Comparison of ENCODE assay signal across 21 mouse cellular contexts in the genomic region with DNA sequence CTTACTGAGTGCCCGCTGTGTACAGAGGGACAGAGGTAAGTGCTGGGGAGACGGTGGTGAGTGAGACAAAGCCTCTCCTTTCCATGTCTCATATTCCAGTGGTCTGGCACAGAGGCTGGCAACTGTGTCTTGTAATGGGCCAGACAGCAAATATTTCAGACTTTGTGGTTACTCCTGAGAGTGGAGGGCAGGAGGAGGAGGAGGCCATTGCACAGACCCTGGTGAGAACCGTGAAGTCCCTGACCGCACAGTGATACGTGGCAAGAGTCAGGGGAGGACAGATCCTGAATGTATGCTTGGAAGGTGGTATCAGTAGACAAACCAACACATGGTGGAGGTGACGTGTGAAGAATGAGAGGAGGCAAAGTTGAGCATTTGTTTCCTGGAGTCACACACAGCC.
"Had no signal": no experiment of that assay in that cellular context is flagged by ENCODE, and none has a peak within 500 bp of the region (broad histone marks: within the 10 kb centered on the region; RNA-seq: fewer than 3 reads in every experiment).

No protein-coding gene starts in this region.

- H3K9ac ChIP-seq: limb, embryonic 12.5 days; limb, embryonic 15.5 days; liver, embryonic 14.5 days; liver, postnatal 0 days; lung, embryonic 14.5 days; midbrain, embryonic 13.5 days; neural tube, embryonic 12.5 days; stomach, embryonic 15.5 days had no signal

- ATAC-seq: liver, postnatal 0 days; lung, postnatal 0 days; midbrain, embryonic 13.5 days; midbrain, embryonic 16.5 days had no signal

- DNase-seq: kidney, adult 18-20 months; kidney, adult 9 months; kidney, postnatal 14 days; kidney, postnatal 4 days; left cerebral cortex, postnatal 4 days; liver, postnatal 0 days; lung, embryonic 14.5 days; right cerebral cortex, adult 18-20 months; right cerebral cortex, postnatal 14 days; spleen, adult 18-20 months; thymus, postnatal 25 days had no signal

- H3K4me3 ChIP-seq: limb, embryonic 12.5 days; limb, embryonic 15.5 days; midbrain, embryonic 13.5 days; neural tube, embryonic 12.5 days; stomach, embryonic 15.5 days had no signal

- H3K4me2 ChIP-seq: limb, embryonic 12.5 days; limb, embryonic 15.5 days; liver, embryonic 11.5 days; lung, embryonic 14.5 days; midbrain, embryonic 13.5 days; neural tube, embryonic 12.5 days; stomach, embryonic 15.5 days had no signal

- H3K36me3 ChIP-seq: limb, embryonic 12.5 days; limb, embryonic 15.5 days; midbrain, embryonic 13.5 days; neural tube, embryonic 12.5 days; stomach, embryonic 15.5 days had no signal

- H3K27ac ChIP-seq: limb, embryonic 12.5 days; limb, embryonic 15.5 days; liver, embryonic 14.5 days; macrophage; midbrain, embryonic 13.5 days; neural tube, embryonic 12.5 days; stomach, embryonic 15.5 days had no signal

- H3K27me3 ChIP-seq: limb, embryonic 12.5 days; limb, embryonic 15.5 days; midbrain, embryonic 13.5 days; neural tube, embryonic 12.5 days; stomach, embryonic 15.5 days had no signal

- H3K9me3 ChIP-seq: limb, embryonic 12.5 days; limb, embryonic 15.5 days; midbrain, embryonic 13.5 days; neural tube, embryonic 12.5 days; stomach, embryonic 15.5 days had no signal

- H3K4me1 ChIP-seq: limb, embryonic 12.5 days; limb, embryonic 15.5 days; neural tube, embryonic 12.5 days; stomach, embryonic 15.5 days had no signal
